Mouse (Mus musculus) olfactory bulb, adult 2 months (tissue): ENCODE data around the gene Urb1. TPM values are rescaled to one million over a fixed set of nuclear protein-coding genes. Genes with fewer than 3 reads are reported as not detected.

Experiments used
- H3K27ac ChIP-seq: fragments of 200-500 bp; 2 replicates; pipeline ENCODE4 v1.5.1; 2012; ENCODE audit warnings: low read depth, low read length; ENCODE audit not compliant: insufficient read depth
- H3K4me1 ChIP-seq: fragments of 200-500 bp; 2 replicates; pipeline ENCODE4 v1.6.1; 2012; ENCODE audit warnings: low read length; ENCODE audit not compliant: control insufficient read depth, insufficient read depth
- H3K4me3 ChIP-seq: fragments of 200-500 bp; 2 replicates; pipeline ENCODE4 v1.5.1; 2012; ENCODE audit warnings: mild to moderate bottlenecking, low read depth, low read length, moderate library complexity; ENCODE audit not compliant: insufficient read depth
- CTCF ChIP-seq: fragments of 200-500 bp; IDR thresholded peaks from 2 replicates; pipeline ENCODE4 v1.5.1; 2012; ENCODE audit warnings: low read depth, mild to moderate bottlenecking, low read length, moderate library complexity; ENCODE audit not compliant: insufficient read depth
- POLR2A ChIP-seq: fragments of 200-500 bp; IDR thresholded peaks from 2 replicates; pipeline ENCODE4 v1.6.1; 2012; ENCODE audit warnings: mild to moderate bottlenecking, low read depth, low read length, moderate library complexity; ENCODE audit not compliant: insufficient read depth
- whole genome bisulfite sequencing: fragments of 180-500 bp; shearing (Covaris S2); methylation state at CpG from one replicate; pipeline ENCODE4 v1.1.7; 2018; 5-methylcytosine and 5-hydroxymethylcytosine counted together
- polyA plus RNA-seq: library from polyadenylated mRNA; stranded (reverse); fragments of >200 nt; gene quantifications from 2 replicates; pipeline ENCODE4 v1.2.4, GENCODE M21; 2012; ENCODE audit warnings: low replicate concordance; ENCODE audit not compliant: missing spikeins, insufficient read depth, insufficient read length

Urb1 gene
- polyA plus RNA-seq, 1 experiment: not detected

DNA sequence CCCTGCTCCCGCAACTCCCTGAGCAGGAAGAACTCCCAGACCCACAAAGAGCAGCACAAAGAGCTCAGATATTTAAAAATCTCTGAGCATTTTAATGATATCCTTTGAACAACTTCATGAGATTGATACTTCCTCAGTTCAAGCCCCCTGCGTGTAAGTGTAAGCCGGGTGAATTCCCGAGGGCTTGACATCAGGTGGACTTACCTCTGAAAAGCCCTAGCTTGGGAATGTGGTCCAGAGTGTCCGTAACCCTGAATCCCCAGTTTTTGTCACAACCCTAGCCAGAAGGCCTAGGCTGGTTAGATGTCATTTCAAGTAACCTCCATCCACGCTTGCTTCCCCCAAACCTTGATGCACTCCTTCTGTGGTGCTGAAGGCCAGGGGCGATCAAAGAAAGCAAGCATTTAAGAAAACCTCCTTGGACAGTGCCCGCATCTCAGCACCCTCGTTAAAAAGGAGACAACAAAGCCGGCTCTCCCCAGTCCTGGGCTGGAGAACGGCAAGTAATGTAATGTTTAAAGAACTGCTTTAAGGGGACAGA lies 573 bp upstream of the Urb1 start:
- peak overlapping the region; percentile 17 for H3K27ac ChIP-seq
- TF ChIP-seq CTCF (no peak), POLR2A (no peak)
- 20% methylated on average over 11 of the region's 11 CpGs for whole genome bisulfite sequencing

DNA sequence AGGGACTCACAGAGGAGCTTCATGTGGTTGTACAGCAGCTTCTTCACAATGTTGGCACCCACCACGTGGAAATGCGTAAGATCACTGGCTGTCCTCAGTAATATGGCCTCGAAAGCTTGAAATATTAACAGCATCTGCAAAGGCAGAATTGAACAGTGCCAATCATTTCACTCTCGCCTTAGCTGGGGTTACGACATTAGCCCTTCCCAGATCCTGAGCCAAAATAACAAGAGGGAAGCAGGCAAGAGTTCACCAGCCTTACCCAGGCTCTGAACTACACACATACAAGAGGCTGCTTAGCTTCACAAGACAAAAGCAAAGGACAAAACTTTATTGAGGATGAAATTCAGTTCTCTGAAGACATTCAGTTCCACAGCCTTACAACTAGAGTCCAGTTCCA lies 5.7 kb downstream of the Urb1 start:
- H3K27ac ChIP-seq: no peak overlapping the region
- H3K4me1 ChIP-seq: no peaks in the 10 kb centered on the region
- TF ChIP-seq POLR2A: no peak
- no peak for TF ChIP-seq CTCF
- 96% methylated on average over 5 of the region's 5 CpGs for WGBS
- no peak overlapping the region for H3K4me3 ChIP-seq

More for the DNA sequence above, 573 bp upstream of the Urb1 start:
- peak overlapping the region; percentile 64 for H3K4me3 ChIP-seq
- peaks cover 4% of the 10 kb centered on the region for H3K4me1 ChIP-seq

DNA sequence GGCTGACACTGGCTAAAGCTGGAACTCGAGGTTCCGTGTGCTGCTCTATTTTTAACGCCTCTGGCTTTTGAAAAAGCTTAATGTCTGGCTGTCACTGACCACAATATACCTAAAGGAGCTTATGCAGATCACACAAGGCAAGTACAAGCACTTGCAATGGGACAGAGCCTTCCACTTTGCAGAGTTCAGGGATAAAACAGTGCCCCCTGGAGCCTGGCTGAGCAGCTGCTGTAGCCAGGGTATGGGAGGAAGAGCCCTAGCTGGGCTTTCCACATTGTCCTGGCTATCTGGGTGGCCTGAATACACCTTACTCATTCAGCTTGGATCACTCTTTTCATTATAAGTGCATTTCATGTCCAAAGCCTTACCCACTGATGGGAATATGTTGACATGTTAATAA lies 8.3 kb downstream of the Urb1 start:
- no peaks in the 10 kb centered on the region for H3K4me1 ChIP-seq
- no peak overlapping the region for H3K4me3 ChIP-seq
- 76% methylated on average over 3 of the region's 3 CpGs for WGBS
- H3K27ac ChIP-seq: no peak overlapping the region
- no peak for TF ChIP-seq POLR2A
- no peak for TF ChIP-seq CTCF

DNA sequence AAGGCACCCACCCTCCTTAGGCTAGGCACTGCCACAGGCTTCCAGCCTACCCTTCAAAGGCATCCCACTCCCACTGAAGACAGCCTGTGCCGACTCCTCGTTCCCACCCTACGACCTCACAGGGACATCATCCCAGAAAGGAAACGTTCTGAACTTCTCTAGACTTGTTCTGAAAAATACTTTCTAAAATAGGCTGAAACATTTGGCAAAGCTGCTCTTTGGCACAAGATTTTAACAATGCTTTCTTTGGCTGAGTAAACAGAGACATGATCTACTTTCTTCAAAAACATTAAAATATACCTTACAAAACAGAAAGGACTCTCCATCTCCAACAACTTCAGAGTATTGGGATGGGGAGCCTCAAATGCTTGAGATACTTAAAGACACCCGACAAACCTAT lies 9.0 kb downstream of the Urb1 start:
- WGBS: 84% methylated on average over 5 of the region's 5 CpGs
- Histone ChIP-seq H3K4me3 (no peak overlapping the region), H3K27ac (no peak overlapping the region), H3K4me1 (no peaks in the 10 kb centered on the region)
- TF ChIP-seq CTCF: no peak
- TF ChIP-seq POLR2A: no peak

DNA sequence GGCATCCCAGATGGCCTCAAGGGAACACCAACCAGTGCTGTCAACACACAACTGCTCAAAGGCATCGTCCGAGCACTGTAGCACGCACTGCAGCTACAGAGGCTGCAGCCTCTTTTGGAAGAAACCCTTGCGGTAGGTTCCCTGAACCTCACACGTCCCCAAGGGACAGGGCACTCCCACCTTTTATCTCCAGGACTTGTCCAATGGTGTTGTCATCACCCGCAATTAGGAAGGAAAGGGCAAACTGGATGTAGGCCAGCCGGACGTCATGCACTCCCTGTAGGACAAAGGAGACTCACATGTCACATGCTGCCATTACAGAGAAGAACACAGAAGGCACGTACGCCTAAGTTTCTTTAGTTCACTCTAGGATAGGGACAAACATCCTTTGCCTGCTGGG lies 10.4 kb downstream of the Urb1 start:
- TF ChIP-seq CTCF: no peak
- TF ChIP-seq POLR2A: no peak
- no peak overlapping the region for H3K4me3 ChIP-seq
- no peaks in the 10 kb centered on the region for H3K4me1 ChIP-seq
- H3K27ac ChIP-seq: no peak overlapping the region
- WGBS: 76% methylated on average over 10 of the region's 10 CpGs

DNA sequence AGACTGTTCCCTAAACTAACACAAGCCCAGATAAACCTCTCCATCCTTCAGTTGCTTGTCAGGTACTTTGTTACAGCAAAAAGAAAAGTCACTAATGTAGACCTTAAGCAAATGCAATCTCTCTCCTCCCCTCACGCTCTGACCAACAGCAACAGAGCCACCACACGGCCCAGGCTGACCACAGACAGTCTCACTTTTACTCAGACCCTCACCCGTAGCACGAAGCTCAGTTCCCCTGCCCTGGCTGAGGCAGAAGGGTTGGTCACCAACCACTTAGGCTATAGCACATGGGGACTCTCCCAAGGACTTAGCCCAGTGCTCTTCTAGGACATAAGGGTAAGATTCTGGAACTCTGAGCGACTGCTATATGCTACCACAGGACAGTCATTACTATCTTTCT lies 11.4 kb downstream of the Urb1 start:
- Histone ChIP-seq H3K4me3 (no peak overlapping the region), H3K4me1 (no peaks in the 10 kb centered on the region), H3K27ac (no peak overlapping the region)
- 97% methylated on average over 5 of the region's 5 CpGs for WGBS
- TF ChIP-seq CTCF (no peak), POLR2A (no peak)

DNA sequence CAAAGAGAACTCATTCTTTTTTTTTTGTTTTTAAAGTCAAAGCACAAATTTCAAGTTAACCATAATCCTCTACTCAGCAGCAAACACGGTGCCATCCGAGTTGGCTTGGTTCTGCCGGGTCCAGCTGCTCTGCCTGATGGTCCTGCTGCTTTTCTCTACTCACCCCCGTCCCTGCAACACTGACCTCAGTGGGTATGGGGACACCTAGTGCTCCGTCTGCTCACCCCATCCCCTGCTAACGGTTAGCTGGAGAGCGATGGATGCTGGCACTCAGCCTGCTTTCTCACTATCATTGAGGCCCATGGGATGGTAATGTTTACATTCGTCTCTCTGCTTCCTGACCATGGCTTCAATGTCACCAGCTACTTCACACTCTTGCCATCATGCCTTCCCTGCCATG lies 11.8 kb downstream of the Urb1 start:
- 89% methylated on average over 8 of the region's 8 CpGs for WGBS

DNA sequence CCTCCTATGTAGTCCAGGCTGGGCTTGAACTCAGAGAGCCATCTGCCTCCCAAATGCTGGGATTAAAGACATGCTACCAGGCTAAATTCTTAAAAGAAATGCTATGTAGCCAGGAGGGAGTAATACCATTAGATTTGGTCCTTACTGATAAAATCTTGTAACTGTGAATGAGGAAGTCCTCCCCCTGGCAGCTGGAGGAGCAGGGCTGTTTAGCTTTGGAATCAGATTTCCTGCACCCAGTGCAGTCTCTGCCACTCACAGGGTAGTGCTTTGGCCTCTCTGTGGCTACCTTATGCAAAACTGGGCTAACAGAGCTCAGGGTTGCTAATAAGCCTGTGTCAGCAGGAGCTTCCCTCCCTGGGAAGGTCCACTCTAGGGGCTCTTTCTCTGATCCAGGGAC lies 15.5 kb downstream of the Urb1 start:
- Histone ChIP-seq H3K27ac (no peak overlapping the region), H3K4me1 (no peaks in the 10 kb centered on the region; the same call in 1 of the 2 replicates), H3K4me3 (no peak overlapping the region)
- no peak for TF ChIP-seq POLR2A
- TF ChIP-seq CTCF: no peak

More for the DNA sequence above, 11.8 kb downstream of the Urb1 start:
- no peak for TF ChIP-seq POLR2A
- TF ChIP-seq CTCF: no peak
- Histone ChIP-seq H3K27ac (no peak overlapping the region), H3K4me1 (no peaks in the 10 kb centered on the region), H3K4me3 (no peak overlapping the region)

DNA sequence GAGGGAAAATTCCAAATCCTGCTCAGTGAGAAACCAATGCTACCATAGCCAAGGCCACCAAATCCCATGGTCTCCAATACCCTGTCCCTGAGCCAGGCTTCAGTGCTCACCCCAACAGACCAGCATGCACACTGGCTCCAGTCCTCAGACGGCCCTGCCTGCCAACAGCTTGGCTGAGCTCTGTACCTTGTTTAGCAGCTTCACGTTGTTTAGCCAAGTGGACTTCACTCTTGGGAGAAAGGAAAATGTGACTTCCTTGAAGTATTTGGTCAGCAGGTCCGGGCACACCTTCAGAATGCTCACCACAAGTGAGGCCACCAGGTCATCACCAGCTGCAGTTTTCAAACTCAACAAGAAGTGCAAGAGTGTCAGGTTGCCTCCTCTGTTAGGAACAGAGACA lies 17.7 kb downstream of the Urb1 start:
- Histone ChIP-seq H3K4me1 (no peaks in the 10 kb centered on the region; the same call in 1 of the 2 replicates), H3K4me3 (no peak overlapping the region), H3K27ac (no peak overlapping the region)
- 62% methylated on average over 3 of the region's 3 CpGs for WGBS
- no peak for TF ChIP-seq POLR2A
- no peak for TF ChIP-seq CTCF

DNA sequence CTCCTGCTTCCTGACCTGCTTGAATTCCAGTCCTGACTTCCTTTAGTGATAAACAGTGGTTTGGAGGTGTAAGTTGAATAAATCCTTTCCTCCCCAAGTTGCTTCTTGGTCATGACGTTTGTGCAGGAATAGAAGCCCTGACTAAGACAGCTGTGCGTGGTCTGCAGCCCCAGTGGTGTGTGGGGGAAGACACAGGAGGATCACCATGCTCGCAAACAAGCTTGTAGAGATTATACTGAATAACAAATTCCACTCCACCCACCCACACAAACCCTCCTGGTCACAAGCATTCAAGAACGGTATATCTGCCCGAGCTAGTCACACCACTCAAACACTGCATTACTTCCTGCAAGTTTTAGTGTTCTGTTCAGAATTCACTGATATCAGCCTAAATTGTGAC lies 18.1 kb downstream of the Urb1 start:
- Histone ChIP-seq H3K27ac (no peak overlapping the region), H3K4me1 (no peaks in the 10 kb centered on the region; the same call in 1 of the 2 replicates), H3K4me3 (no peak overlapping the region)
- TF ChIP-seq CTCF (no peak), POLR2A (no peak)
- WGBS: 63% methylated on average over 5 of the region's 5 CpGs
